Mouse (Mus musculus): ENCODE data around the gene Zfp346. TPM values are rescaled to one million over a fixed set of nuclear protein-coding genes. Genes with fewer than 3 reads are reported as not detected.

Zfp346 gene
- polyA plus RNA-seq, 1 experiment from 2014 or later: 24.5 TPM

Other genes starting within 250 kb of the Zfp346 start
- 0.71 and 0.79 TPM in 2 replicates for gene Unc5a, start 155.9 kb upstream of the Zfp346 start, polyA plus RNA-seq (2014; fragmentation: Nextera tagmentation; extraction: Ambion mirVana)
- gene Hk3, start 83.9 kb upstream of the Zfp346 start, polyA plus RNA-seq (2014; fragmentation: Nextera tagmentation; extraction: Ambion mirVana): 0.51 and 0.65 TPM in 2 replicates
- gene Uimc1, start 5.0 kb upstream of the Zfp346 start, polyA plus RNA-seq (2014; fragmentation: Nextera tagmentation; extraction: Ambion mirVana): 32.4 and 34.7 TPM in 2 replicates
- gene Gm17617, start 28.2 kb downstream of the Zfp346 start, polyA plus RNA-seq (2014; fragmentation: Nextera tagmentation; extraction: Ambion mirVana): not detected in 2 replicates
- 3.9 and 4.4 TPM in 2 replicates for gene Fgfr4, start 47.3 kb downstream of the Zfp346 start, polyA plus RNA-seq (2014; fragmentation: Nextera tagmentation; extraction: Ambion mirVana)
- 69.0 and 70.0 TPM in 2 replicates for gene Nsd1, start 104.5 kb downstream of the Zfp346 start, polyA plus RNA-seq (2014; fragmentation: Nextera tagmentation; extraction: Ambion mirVana)
- 416 and 451 TPM in 2 replicates for gene Prelid1, start 215.2 kb downstream of the Zfp346 start, polyA plus RNA-seq (2014; fragmentation: Nextera tagmentation; extraction: Ambion mirVana)
- gene Rab24, start 216.6 kb downstream of the Zfp346 start, polyA plus RNA-seq (2014; fragmentation: Nextera tagmentation; extraction: Ambion mirVana): 90.6 and 97.4 TPM in 2 replicates
- 23.7 and 28.9 TPM in 2 replicates for gene Mxd3, start 224.5 kb downstream of the Zfp346 start, polyA plus RNA-seq (2014; fragmentation: Nextera tagmentation; extraction: Ambion mirVana)

Data from limb, embryonic 11.5 days (tissue).